Mouse (Mus musculus) heart, adult 2 months (tissue): ENCODE results near the gene Kalrn.

ENCODE experiments used
- CTCF ChIP-seq: fragments of 200-600 bp; IDR thresholded peaks from 2 replicates; pipeline ENCODE4 v1.8.1; 2022; ENCODE audit warnings: antibody characterized with exemption, mild to moderate bottlenecking, moderate library complexity
- EP300 ChIP-seq: fragments of 200-500 bp; IDR thresholded peaks from 2 replicates; pipeline ENCODE4 v1.6.1; 2011; ENCODE audit warnings: low read depth, low read length, control low read depth; ENCODE audit not compliant: insufficient read depth
- POLR2A ChIP-seq: fragments of 200-500 bp; IDR thresholded peaks from 2 replicates; pipeline ENCODE4 v1.6.1; 2011; ENCODE audit warnings: mild to moderate bottlenecking, low read depth, low read length, control low read depth; ENCODE audit not compliant: insufficient read depth

GRCm38 (mm10) chr16:34270681-34271080 is 302.7 kb downstream of the Kalrn start:
- TF ChIP-seq POLR2A (no peak), CTCF (no peak), EP300 (no peak)
